Mouse (Mus musculus) heart, postnatal 25 days (tissue): ENCODE measurements around the gene Loxl3. TPM values are rescaled to one million over a fixed set of nuclear protein-coding genes. Genes with fewer than 3 reads are reported as not detected.

Experiments used
- DNase-seq: peaks from one replicate; pipeline ENCODE4 v3.0.0; 2022; ENCODE audit warnings: low spot score
- intact Hi-C: fragments of 180-260 bp; cut with DNase I; formaldehyde crosslinking; loops from one replicate; pipeline ENCODE4 v1.15.1; 2025
- microRNA-seq: library from miRNA; unstranded; fragments of <30 nt; microRNA quantifications from one replicate; pipeline ENCODE4 v1.2.0, GENCODE M21; 2022
- total RNA-seq, 2 experiments: library from RNA; stranded (reverse); gene quantifications; 2 replicates each; pipeline ENCODE4 v1.2.3; 2021

Gene Loxl3
- total RNA-seq, 2 experiments from 2014 or later = 2.0 to 4.2 TPM

GRCm38 (mm10) chr6:83077630-83078323 is 43.8 kb downstream of the Loxl3 start, which contains the start of gene Pcgf1:
TSS of gene Pcgf1 (plus strand) at chr6:83077869.
- no peak for DNase-seq
- intact Hi-C loops = loop anchor here (2.0 kb wide), 1 partner anchor 81 kb away; no protein-coding TSS in a partner anchor

- intact Hi-C loops = no loop called here
- peak; percentile 98 for DNase-seq
Observed at GRCm38 (mm10) chr6:83078324-83078858, 44.4 kb downstream of the Loxl3 start.

GRCm38 (mm10) chr6:83080210-83080609 is 46.2 kb downstream of the Loxl3 start:
- intact Hi-C loops = no loop called here
- DNase-seq = no peak

GRCm38 (mm10) chr6:83083497-83083896 is 49.5 kb downstream of the Loxl3 start:
- no peak for DNase-seq
- intact Hi-C loops = no loop called here

- DNase-seq = no peak
- intact Hi-C loops = no loop called here
Observed at GRCm38 (mm10) chr6:83084477-83084876, 50.5 kb downstream of the Loxl3 start.

- intact Hi-C loops = no loop called here
- DNase-seq = no peak
Observed at GRCm38 (mm10) chr6:83086121-83087035, 52.4 kb downstream of the Loxl3 start, which contains the start of gene Lbx2. TSS of gene Lbx2 (plus strand) at chr6:83086367.

- no peak for DNase-seq
- intact Hi-C loops = no loop called here
Observed at GRCm38 (mm10) chr6:83087205-83087925, 53.4 kb downstream of the Loxl3 start.

- intact Hi-C loops = no loop called here
- DNase-seq = no peak
Observed at GRCm38 (mm10) chr6:83087926-83088260, 53.9 kb downstream of the Loxl3 start.

- intact Hi-C loops = no loop called here
- DNase-seq = no peak
Observed at GRCm38 (mm10) chr6:83092416-83093127, 58.6 kb downstream of the Loxl3 start.

- intact Hi-C loops = no loop called here
- no peak for DNase-seq
Observed at GRCm38 (mm10) chr6:83095968-83096367, 62.0 kb downstream of the Loxl3 start.

- DNase-seq = no peak
- intact Hi-C loops = no loop called here
Observed at GRCm38 (mm10) chr6:83098411-83098810, 64.4 kb downstream of the Loxl3 start.

GRCm38 (mm10) chr6:83101316-83101687 is 67.3 kb downstream of the Loxl3 start, which contains the start of the genes Ccdc142 and Gm42688:
TSS of gene Ccdc142 (plus strand) at chr6:83101601.
TSS of gene Gm42688 (plus strand) at chr6:83101617.
- intact Hi-C loops = loop anchor here (1.0 to 2.0 kb wide), 2 partner anchors 47 to 104 kb away; partner anchors contain the start of genes Aup1 and Htra2
- peak; percentile 83 for DNase-seq

- intact Hi-C loops = loop anchor here (1.0 to 2.0 kb wide), 2 partner anchors 47 to 105 kb away; partner anchors contain the start of genes Aup1 and Htra2
- no peak for DNase-seq
Observed at GRCm38 (mm10) chr6:83101688-83102556, 67.9 kb downstream of the Loxl3 start.

Small RNAs within 50 kb of the gene (microRNA-seq; reads per million reads assigned to microRNA genes)
- gene Mir3470a = not detected
- gene Mir7040 = 0.83 reads per million

Other genes starting within 250 kb of the Loxl3 start
- gene Sema4f, start 94.4 kb upstream of the Loxl3 start, total RNA-seq = under 1 TPM; 0.34 to 0.47 TPM
- under 1 TPM in 1 of 2 experiments, not detected in 1; 0.17 TPM for gene M1ap, start 87.3 kb upstream of the Loxl3 start, total RNA-seq
- 1 to 10 TPM; 2.9 to 3.2 TPM for gene Dok1, start 702 bp upstream of the Loxl3 start, total RNA-seq
- 10 to 100 TPM; 65.5 to 73.0 TPM for gene Aup1, start 20.3 kb downstream of the Loxl3 start, total RNA-seq
- gene Htra2, start 21.1 kb downstream of the Loxl3 start, total RNA-seq = 10 to 100 TPM; 31.8 to 33.9 TPM
- under 1 TPM; 0.36 to 0.52 TPM for gene Dqx1, start 23.7 kb downstream of the Loxl3 start, total RNA-seq
- gene Tlx2, start 36.1 kb downstream of the Loxl3 start, total RNA-seq = not detected
- 1 to 10 TPM; 8.0 to 9.6 TPM for gene Pcgf1, start 43.7 kb downstream of the Loxl3 start, total RNA-seq
- 1 to 10 TPM; 1.3 TPM for gene Lbx2, start 52.2 kb downstream of the Loxl3 start, total RNA-seq
- 1 to 10 TPM; 1.4 to 1.7 TPM for gene Ccdc142, start 67.4 kb downstream of the Loxl3 start, total RNA-seq
- 1 to 10 TPM in 1 of 2 experiments, under 1 TPM in 1; 0.99 to 1.6 TPM for gene Gm42688, start 67.4 kb downstream of the Loxl3 start, total RNA-seq
- 100 to 1,000 TPM; 127 to 151 TPM for gene Mrpl53, start 74.9 kb downstream of the Loxl3 start, total RNA-seq
- 1 to 10 TPM; 8.4 to 9.0 TPM for gene Mogs, start 81.3 kb downstream of the Loxl3 start, total RNA-seq
- gene Wbp1, start 87.4 kb downstream of the Loxl3 start, total RNA-seq = 10 to 100 TPM; 72.5 to 74.0 TPM
- gene Ino80b, start 91.3 kb downstream of the Loxl3 start, total RNA-seq = 10 to 100 TPM in 1 of 2 experiments, 1 to 10 TPM in 1; 7.0 to 12.7 TPM
- gene Rtkn, start 101.3 kb downstream of the Loxl3 start, total RNA-seq = 1 to 10 TPM; 2.8 to 5.4 TPM
- gene Wdr54, start 122.2 kb downstream of the Loxl3 start, total RNA-seq = 1 to 10 TPM; 1.0 to 2.3 TPM
- gene 1700003E16Rik, start 122.2 kb downstream of the Loxl3 start, total RNA-seq = under 1 TPM in 1 of 2 experiments, not detected in 1; 0.17 TPM
- 100 to 1,000 TPM; 134 to 136 TPM for gene Dctn1, start 131.7 kb downstream of the Loxl3 start, total RNA-seq
- gene Slc4a5, start 185.7 kb downstream of the Loxl3 start, total RNA-seq = not detected